Mouse (Mus musculus) neutrophil, adult 5-6 weeks (primary cell): ENCODE results near the gene Fcer1g. TPM values are rescaled to one million over a fixed set of nuclear protein-coding genes. Genes with fewer than 3 reads are reported as not detected.

Experiments
- ATAC-seq: fragments of 151-379, 151-347 bp; 2 replicates; pipeline ENCODE4 v1.8.0; 2017; ENCODE audit warnings: mild to moderate bottlenecking, moderate TSS enrichment; ENCODE audit not compliant: insufficient number of reproducible peaks, poor library complexity, low FRiP score, severe bottlenecking; ENCODE audit errors: extremely low read depth
- total RNA-seq: library from RNA; stranded (forward); fragments of 200-1000 nt; gene quantifications from 2 replicates; pipeline ENCODE4 v1.2.3, GENCODE M21; 2017

Fcer1g gene
- total RNA-seq, 1 experiment from 2014 or later, result 410 TPM

- 0 out of 2 replicates have a peak, but pooled peaks have one; percentile 1 for ATAC-seq
Measured at GRCm38 (mm10) chr1:171195046-171195822, 38.9 kb downstream of the Fcer1g start.

GRCm38 (mm10) chr1:171193911-171194830 is 40.0 kb downstream of the Fcer1g start:
- ATAC-seq, result no peak

GRCm38 (mm10) chr1:171193093-171193840 is 40.9 kb downstream of the Fcer1g start:
- no peak for ATAC-seq

GRCm38 (mm10) chr1:171192283-171192682 is 41.9 kb downstream of the Fcer1g start:
- no peak for ATAC-seq

- no peak for ATAC-seq
Measured at GRCm38 (mm10) chr1:171190832-171191231, 43.3 kb downstream of the Fcer1g start.

- ATAC-seq, result no peak
Measured at GRCm38 (mm10) chr1:171189476-171190114, 44.6 kb downstream of the Fcer1g start.

GRCm38 (mm10) chr1:171189046-171189445 is 45.1 kb downstream of the Fcer1g start:
- no peak for ATAC-seq

GRCm38 (mm10) chr1:171187851-171188700 is 46.1 kb downstream of the Fcer1g start:
- no peak for ATAC-seq

- no peak for ATAC-seq
Measured at GRCm38 (mm10) chr1:171185655-171186054, 48.5 kb downstream of the Fcer1g start.

- ATAC-seq, result peak; percentile 71
Measured at GRCm38 (mm10) chr1:171184314-171184713, 49.9 kb downstream of the Fcer1g start.

- ATAC-seq, result no peak
Measured at GRCm38 (mm10) chr1:171183620-171184019, 50.5 kb downstream of the Fcer1g start.

GRCm38 (mm10) chr1:171183025-171183424 is 51.1 kb downstream of the Fcer1g start:
- no peak for ATAC-seq

Other genes starting within 250 kb of the Fcer1g start
- 134 TPM in 2 replicates for gene Fcgr4, start 215.4 kb downstream of the Fcer1g start, total RNA-seq
- 682 and 697 TPM in 2 replicates for gene Fcgr3, start 169.4 kb downstream of the Fcer1g start, total RNA-seq
- not detected in 2 replicates for gene Cfap126, start 120.4 kb downstream of the Fcer1g start, total RNA-seq
- 16.3 and 16.9 TPM in 2 replicates for gene Sdhc, start 83.8 kb downstream of the Fcer1g start, total RNA-seq
- gene Mpz, start 83.7 kb downstream of the Fcer1g start, total RNA-seq, result not detected in 2 replicates
- gene Pcp4l1, start 38.1 kb downstream of the Fcer1g start, total RNA-seq, result 0.49 and 0.81 TPM in 2 replicates
- gene Nr1i3, start 20.4 kb downstream of the Fcer1g start, total RNA-seq, result 0.25 TPM in 1 of 2 replicates, not detected in the other
- 6.6 and 7.5 TPM in 2 replicates for gene Tomm40l, start 11.9 kb downstream of the Fcer1g start, total RNA-seq
- gene Apoa2, start 9.3 kb downstream of the Fcer1g start, total RNA-seq, result not detected in 2 replicates
- 0.12 TPM in 1 of 2 replicates, not detected in the other for gene Adamts4, start 16.1 kb upstream of the Fcer1g start, total RNA-seq
- 150 and 174 TPM in 2 replicates for gene Ndufs2, start 17.0 kb upstream of the Fcer1g start, total RNA-seq
- gene B4galt3, start 36.0 kb upstream of the Fcer1g start, total RNA-seq, result 116 and 144 TPM in 2 replicates
- gene Ppox, start 46.8 kb upstream of the Fcer1g start, total RNA-seq, result 48.4 and 57.0 TPM in 2 replicates
- 45.5 and 45.7 TPM in 2 replicates for gene Usp21, start 53.6 kb upstream of the Fcer1g start, total RNA-seq
- 32.0 and 39.7 TPM in 2 replicates for gene Ufc1, start 60.7 kb upstream of the Fcer1g start, total RNA-seq
- gene Dedd, start 94.8 kb upstream of the Fcer1g start, total RNA-seq, result 24.2 and 30.4 TPM in 2 replicates
- 27.2 and 33.0 TPM in 2 replicates for gene Nit1, start 111.3 kb upstream of the Fcer1g start, total RNA-seq
- gene Pfdn2, start 111.3 kb upstream of the Fcer1g start, total RNA-seq, result 13.1 and 18.7 TPM in 2 replicates
- 0.58 TPM in 1 of 2 replicates, not detected in the other for gene Klhdc9, start 126.4 kb upstream of the Fcer1g start, total RNA-seq
- gene Nectin4, start 135.7 kb upstream of the Fcer1g start, total RNA-seq, result 2.2 and 2.9 TPM in 2 replicates
- 441 and 469 TPM in 2 replicates for gene Arhgap30, start 154.6 kb upstream of the Fcer1g start, total RNA-seq
- 111 and 138 TPM in 2 replicates for gene Usf1, start 176.9 kb upstream of the Fcer1g start, total RNA-seq
- gene Tstd1, start 184.5 kb upstream of the Fcer1g start, total RNA-seq, result 8.8 and 15.2 TPM in 2 replicates
- 2.5 and 2.9 TPM in 2 replicates for gene F11r, start 203.2 kb upstream of the Fcer1g start, total RNA-seq